Mouse (Mus musculus) embryonic fibroblast, embryonic 13.5 days (primary cell): ENCODE data around the gene Hist1h2ae. TPM values are rescaled to one million over a fixed set of nuclear protein-coding genes. Genes with fewer than 3 reads are reported as not detected.

Experiments used
- H3K27ac ChIP-seq: 2 replicates; pipeline ENCODE4 v1.5.1; 2012; ENCODE audit warnings: low read length, control low read depth, inconsistent platforms; ENCODE audit not compliant: insufficient read depth
- H3K4me1 ChIP-seq: 2 replicates; pipeline ENCODE4 v1.6.1; 2011; ENCODE audit warnings: low read length; ENCODE audit not compliant: control insufficient read depth, insufficient read depth
- H3K4me3 ChIP-seq: 2 replicates; pipeline ENCODE4 v1.5.1; 2011; ENCODE audit warnings: mild to moderate bottlenecking, control low read depth, low read length; ENCODE audit not compliant: insufficient read depth
- CTCF ChIP-seq: IDR thresholded peaks from 2 replicates; pipeline ENCODE4 v1.5.1; 2011; ENCODE audit warnings: mild to moderate bottlenecking, control low read depth, low read length, moderate library complexity, borderline replicate concordance; ENCODE audit not compliant: insufficient read depth
- POLR2A ChIP-seq: IDR thresholded peaks from 2 replicates; pipeline ENCODE4 v1.6.1; 2011; ENCODE audit warnings: low read depth, mild to moderate bottlenecking, control low read depth, low read length, moderate library complexity
- polyA plus RNA-seq: library from polyadenylated mRNA; stranded (reverse); fragments of >200 nt; gene quantifications from 2 replicates; pipeline ENCODE4 v1.2.4, GENCODE M21; 2011; ENCODE audit warnings: low read depth; ENCODE audit not compliant: missing spikeins, insufficient read length

Gene Hist1h2ae
- 3.4 and 6.0 TPM in 2 replicates for polyA plus RNA-seq

DNA sequence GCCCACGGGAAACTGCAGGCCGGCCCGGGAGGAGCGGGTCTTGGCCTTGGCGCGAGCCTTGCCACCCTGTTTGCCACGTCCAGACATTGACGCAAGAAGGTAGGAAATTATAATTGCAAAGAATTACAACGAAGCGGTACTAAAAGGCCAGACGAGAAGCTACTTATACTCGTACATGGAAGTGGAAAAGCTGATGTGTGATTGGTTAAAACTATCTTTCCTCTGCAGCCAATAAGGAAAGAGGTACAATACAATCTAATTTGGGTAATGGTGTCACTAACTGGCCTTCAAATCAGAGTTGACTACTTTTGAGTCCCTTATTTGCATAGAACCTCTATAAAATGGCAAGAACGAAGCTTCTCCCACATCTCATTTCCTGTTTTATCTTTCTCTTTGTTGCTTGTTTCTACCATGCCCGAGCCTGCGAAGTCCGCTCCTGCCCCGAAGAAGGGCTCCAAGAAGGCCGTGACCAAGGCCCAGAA lies at the start of gene Hist1h2ae, which contains the start of gene Hist1h2bg:
Gene Hist1h2ae (minus strand): TSS at position 199 of the 482 bp plus-strand sequence.
Gene Hist1h2bg (plus strand): TSS at position 375 of the 482 bp plus-strand sequence.
- TF ChIP-seq POLR2A (peak; percentile 66; the same call in 1 of the 2 replicates), CTCF (no peak)
- H3K27ac ChIP-seq = peak within 1 kb of the TSS; percentile 85
- H3K4me3 ChIP-seq = peak within 1 kb of the TSS; percentile 65
- no peaks in the 10 kb centered on the region for H3K4me1 ChIP-seq

- peak overlapping the region; percentile 49 for H3K4me3 ChIP-seq
- H3K27ac ChIP-seq = peak overlapping the region; percentile 66
- H3K4me1 ChIP-seq = peaks cover 3% of the 10 kb centered on the region; the same call in 1 of the 2 replicates
- no peak for TF ChIP-seq CTCF
- no peak for TF ChIP-seq POLR2A
Measured at GRCm38 (mm10) chr13:23620056-23620732, 49.2 kb upstream of the Hist1h2ae start.

DNA sequence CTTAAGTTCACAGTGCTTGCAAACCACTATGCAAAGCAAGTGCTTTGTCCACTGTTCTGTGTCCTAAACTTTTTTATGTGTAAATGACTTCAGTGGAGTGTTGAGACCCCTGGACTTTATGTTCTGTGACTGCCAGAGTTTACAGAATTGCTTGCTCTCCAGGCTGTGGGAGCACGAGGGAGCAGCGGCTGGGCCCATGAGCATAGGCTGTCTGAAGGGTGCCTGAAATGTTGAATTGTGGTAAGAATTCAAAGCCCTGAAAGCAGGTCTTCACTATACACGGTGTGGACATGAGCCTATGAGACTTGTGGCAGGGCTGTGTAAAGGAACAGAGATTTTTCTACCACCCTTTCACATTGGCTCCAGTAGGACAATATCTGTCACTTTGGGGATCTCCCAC lies 40.6 kb upstream of the Hist1h2ae start:
- no peak overlapping the region for H3K4me3 ChIP-seq
- no peak overlapping the region for H3K27ac ChIP-seq
- no peaks in the 10 kb centered on the region for H3K4me1 ChIP-seq
- TF ChIP-seq POLR2A = no peak

GRCm38 (mm10) chr13:23610393-23610792 lies 39.4 kb upstream of the Hist1h2ae start:
- Histone ChIP-seq H3K4me3 (no peak overlapping the region), H3K4me1 (no peaks in the 10 kb centered on the region), H3K27ac (no peak overlapping the region)
- TF ChIP-seq POLR2A = no peak
- no peak for TF ChIP-seq CTCF

- no peak overlapping the region for H3K4me3 ChIP-seq
- H3K27ac ChIP-seq = no peak overlapping the region
- TF ChIP-seq CTCF = no peak
- TF ChIP-seq POLR2A = no peak
- H3K4me1 ChIP-seq = no peaks in the 10 kb centered on the region
Measured at GRCm38 (mm10) chr13:23609844-23610243, 38.8 kb upstream of the Hist1h2ae start.

DNA sequence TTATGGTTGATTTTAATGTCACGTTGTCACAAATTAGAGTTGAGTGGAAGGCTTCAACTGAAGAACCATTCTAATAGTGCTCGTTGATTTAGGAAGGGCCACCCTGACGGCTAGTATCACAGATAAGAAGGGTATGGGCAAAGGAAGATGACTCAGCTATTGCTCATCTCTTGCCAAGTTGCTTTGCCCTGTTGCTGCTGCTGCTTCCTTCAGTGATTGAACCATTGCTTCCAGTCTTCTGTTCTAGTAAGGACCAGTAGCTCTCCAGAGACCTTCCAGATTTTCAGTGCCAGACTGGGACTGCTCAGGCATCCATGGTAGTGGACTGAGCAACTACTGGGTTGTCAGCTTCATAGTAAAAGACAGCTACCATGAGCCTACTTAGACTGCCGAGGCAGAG lies 38.2 kb upstream of the Hist1h2ae start:
- no peak overlapping the region for H3K27ac ChIP-seq
- TF ChIP-seq CTCF (no peak), POLR2A (no peak)
- H3K4me1 ChIP-seq = no peaks in the 10 kb centered on the region
- no peak overlapping the region for H3K4me3 ChIP-seq

DNA sequence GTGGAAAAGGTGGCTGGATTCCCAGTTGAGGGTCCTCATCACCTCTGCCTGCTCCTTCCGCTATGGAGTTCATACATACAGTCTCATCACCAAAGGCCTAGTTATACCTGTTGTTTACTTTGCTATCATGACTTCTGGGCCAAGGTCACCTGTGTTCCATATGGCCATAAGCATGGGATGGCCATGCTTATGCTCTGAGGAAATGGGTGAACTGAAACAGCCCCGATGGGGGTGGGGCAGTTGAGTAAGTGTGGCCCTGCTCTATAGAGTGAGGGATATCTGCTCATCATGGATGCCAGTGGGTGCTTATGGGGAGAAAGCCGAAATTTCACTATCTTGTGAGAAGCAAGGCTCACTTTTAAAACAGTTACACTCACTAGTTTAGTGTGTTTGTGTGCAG lies 34.0 kb upstream of the Hist1h2ae start:
- Histone ChIP-seq H3K27ac (no peak overlapping the region), H3K4me1 (no peaks in the 10 kb centered on the region), H3K4me3 (no peak overlapping the region)
- TF ChIP-seq CTCF (no peak), POLR2A (no peak)

DNA sequence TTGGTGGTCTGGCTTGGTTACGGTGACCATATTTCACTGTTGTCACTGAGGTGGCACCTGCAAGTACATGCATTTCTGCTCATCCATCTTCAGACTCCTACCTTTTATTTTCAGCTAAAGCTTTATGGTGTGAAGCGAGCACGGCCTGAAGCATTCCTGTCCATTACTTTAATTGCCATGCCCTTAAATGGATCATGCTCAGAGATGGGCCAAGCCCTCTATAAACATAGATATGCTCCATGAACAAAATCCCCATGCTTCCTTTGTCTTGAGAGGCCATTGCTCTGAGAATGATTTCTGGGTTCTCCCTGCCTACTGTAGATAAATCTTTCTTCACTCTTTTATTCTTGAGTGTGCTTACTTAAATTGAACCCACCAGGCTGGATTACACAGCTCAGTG lies 33.4 kb upstream of the Hist1h2ae start:
- Histone ChIP-seq H3K4me3 (no peak overlapping the region), H3K27ac (no peak overlapping the region), H3K4me1 (no peaks in the 10 kb centered on the region)
- TF ChIP-seq CTCF = no peak
- TF ChIP-seq POLR2A = no peak

- Histone ChIP-seq H3K4me3 (no peak overlapping the region), H3K4me1 (no peaks in the 10 kb centered on the region), H3K27ac (no peak overlapping the region)
- no peak for TF ChIP-seq POLR2A
Measured at GRCm38 (mm10) chr13:23603182-23603699, 32.2 kb upstream of the Hist1h2ae start.

DNA sequence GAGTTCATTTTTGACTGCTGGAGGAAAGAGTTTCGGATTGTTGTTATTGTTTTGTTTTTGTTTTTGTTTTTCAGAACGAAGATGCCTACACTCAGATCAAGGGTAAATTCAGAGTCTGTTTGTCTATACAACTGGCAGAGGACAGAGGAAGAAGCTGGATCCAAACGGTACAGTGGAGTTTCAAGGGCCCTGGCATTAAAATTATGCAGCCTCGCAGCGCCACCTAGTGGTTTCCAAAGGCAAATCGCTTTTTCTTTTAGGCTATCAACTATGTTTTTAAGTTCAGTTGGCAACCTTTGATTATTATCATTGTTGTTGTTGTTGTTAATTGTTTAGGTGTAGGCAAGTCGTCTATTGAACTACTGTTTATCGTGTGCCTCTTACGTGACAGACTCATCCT lies 26.9 kb upstream of the Hist1h2ae start:
- TF ChIP-seq CTCF (0 out of 2 replicates have a peak, but pooled peaks have one; percentile 14), POLR2A (no peak)
- Histone ChIP-seq H3K4me3 (no peak overlapping the region), H3K4me1 (no peaks in the 10 kb centered on the region), H3K27ac (no peak overlapping the region)
